Mouse (Mus musculus): Measurements from ENCODE around the gene Sumo2.
"Not testable (repeated sequence)": the region's sequence is repeated elsewhere in the genome, so short reads cannot be mapped to it uniquely, and the experiment has no call there.

Sumo2 gene

GRCm38 (mm10) chr11:115485155-115485554 is 50.9 kb downstream of the Sumo2 start:
- peak; percentile 58 for DNase-seq (ENCODE audit: low read depth, low spot score)

DNA sequence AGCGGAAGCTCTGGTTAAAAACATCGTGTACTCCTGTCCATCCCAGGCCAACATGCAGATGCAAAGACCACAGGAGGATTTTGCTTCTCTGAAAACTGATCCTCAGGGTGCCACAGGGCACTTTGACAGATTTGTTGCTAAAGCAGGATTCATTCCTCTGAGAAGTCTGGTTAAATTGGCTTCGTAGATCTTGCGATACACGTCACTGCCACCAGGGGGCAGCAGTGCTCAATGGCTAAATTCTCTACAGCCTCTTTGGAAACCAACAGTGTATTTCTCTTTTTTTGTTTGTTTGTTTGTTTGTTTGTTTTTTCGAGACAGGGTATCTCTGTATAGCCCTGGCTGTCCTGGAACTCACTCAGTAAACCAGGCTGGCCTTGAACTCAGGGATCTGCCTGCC is 52.4 kb downstream of the Sumo2 start:
- DNase-seq (ENCODE audit: low read depth, low spot score): peak; percentile 75

- no peak for DNase-seq (ENCODE audit: low read depth, low spot score)
These were observed 52.8 kb downstream of the Sumo2 start for GRCm38 (mm10) chr11:115483278-115483677.

DNA sequence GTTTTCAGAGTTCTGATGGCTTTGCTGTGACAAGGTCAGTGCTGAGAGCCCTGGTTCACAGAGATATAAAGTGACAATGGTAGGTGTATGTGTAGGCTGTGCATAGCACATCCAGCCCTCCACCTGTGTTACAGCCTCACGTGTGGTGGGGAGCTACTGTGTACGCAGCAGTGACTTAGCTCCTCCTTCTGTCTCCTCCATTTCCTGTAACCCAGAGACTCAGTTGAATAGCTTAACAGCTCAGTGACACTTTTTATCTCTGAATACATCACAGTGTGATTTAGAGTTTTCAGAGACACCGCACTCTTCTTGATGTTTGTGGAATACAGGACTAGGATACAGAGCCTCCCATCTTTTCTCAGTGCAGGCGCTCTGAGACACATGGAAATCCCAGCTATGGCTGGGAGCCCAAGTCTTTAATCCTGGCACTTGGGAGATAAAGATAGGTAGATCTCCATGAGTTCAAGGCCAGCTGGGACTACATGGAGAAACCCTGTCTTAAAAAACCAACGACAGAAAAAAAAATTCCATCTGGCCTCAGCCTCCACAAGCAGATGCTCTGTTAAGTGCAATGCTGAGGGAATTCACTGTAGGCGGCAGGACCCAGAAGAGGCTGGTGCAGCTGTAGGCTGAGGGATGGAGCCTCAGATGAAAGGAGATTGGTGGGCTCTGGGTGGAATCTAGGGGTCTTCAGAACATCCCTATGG is 54.4 kb downstream of the Sumo2 start:
- DNase-seq (ENCODE audit: low read depth, low spot score): no peak

- DNase-seq (ENCODE audit: low read depth, low spot score): no peak
These were observed 57.7 kb downstream of the Sumo2 start for GRCm38 (mm10) chr11:115478296-115478938.

- DNase-seq (ENCODE audit: low read depth, low spot score): not testable (repeated sequence)
These were observed 58.7 kb downstream of the Sumo2 start for GRCm38 (mm10) chr11:115477388-115477787.

GRCm38 (mm10) chr11:115476630-115477029 is 59.4 kb downstream of the Sumo2 start:
- DNase-seq (ENCODE audit: low read depth, low spot score): not testable (repeated sequence)

GRCm38 (mm10) chr11:115475758-115476237 is 60.3 kb downstream of the Sumo2 start:
- DNase-seq (ENCODE audit: low read depth, low spot score): no peak

DNA sequence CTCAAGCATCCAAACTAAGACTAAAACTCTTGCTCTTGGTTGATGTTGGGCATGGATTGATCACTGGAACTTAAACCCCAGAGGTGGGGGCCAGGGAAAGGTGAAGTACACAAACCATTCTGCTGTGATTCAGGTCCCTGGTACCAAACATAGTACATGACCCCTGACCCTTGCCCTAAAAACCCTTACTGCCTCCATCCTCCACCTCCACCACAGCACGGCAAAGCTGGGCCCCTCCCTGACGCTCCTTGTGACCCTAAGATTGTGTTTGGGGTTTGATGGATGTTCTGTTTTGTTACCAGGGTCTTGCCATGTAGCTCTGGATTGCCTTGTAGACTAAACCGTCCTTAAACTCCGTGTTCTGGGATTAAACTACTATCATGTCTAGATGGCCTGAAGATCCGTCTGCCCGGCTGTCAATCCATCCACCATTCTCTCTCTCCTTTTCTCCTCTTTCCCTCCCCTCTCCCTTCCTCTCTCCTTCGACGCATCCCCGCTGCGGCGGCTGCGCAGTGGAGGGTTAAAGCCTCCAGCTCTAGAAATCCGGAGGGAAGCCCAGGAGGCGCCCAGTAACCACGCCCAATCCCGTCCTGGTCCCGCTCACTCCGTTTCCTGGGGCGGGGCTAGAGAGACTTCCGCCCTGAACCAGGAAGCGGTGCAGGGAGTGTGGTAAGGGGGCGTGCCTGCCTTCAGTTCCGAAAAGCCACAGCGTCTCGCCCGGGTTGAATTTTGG is 60.9 kb downstream of the Sumo2 start, which contains the start of gene Armc7:
Armc7 (plus strand) TSS at position 643 of the 733 bp plus-strand sequence.
- peak; percentile 94 for DNase-seq (ENCODE audit: low read depth, low spot score)

DNA sequence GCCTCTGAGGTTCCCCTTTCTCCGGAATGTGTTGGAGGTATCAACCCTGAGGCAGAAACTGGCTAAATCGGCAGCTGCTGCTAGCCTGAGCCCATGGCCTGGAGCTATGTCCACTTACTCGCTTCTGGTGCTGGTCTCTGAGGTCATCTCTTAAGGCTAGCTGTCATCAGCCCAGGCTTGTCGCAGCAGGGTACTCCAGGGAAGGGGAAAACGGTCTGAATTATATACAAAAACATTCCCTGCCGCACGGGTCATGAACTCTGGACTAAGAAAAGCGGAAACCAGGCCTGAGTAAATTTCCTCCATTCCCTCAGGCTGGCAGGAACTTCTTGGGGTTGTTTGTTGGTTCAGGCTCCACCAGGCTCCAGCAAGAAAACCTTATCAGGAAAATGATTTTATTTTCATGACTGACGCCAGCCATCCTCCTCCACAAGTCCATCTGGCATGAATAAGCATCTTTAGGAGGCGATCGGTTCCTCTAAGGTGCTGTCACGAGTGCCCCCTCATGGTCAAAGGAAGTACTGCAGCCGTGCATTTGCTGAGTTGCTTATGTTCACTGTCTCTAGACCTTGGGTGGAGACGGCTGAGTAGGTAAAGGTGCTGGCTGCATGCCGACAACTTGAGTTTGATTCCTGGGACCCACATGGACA is 62.3 kb downstream of the Sumo2 start:
- peak; percentile 95 for DNase-seq (ENCODE audit: low read depth, low spot score)
